Mouse (Mus musculus): ENCODE measurements around the gene Gm17026.
"Not testable (repeated sequence)": the region's sequence is repeated elsewhere in the genome, so short reads cannot be mapped to it uniquely, and the experiment has no call there.

Gm17026 gene

GRCm38 (mm10) chr14:42259948-42260347 lies at the start of gene Gm17026:
Gene Gm17026, minus strand, starts transcription at chr14:42260048.
- not testable (repeated sequence) for DNase-seq

DNA sequence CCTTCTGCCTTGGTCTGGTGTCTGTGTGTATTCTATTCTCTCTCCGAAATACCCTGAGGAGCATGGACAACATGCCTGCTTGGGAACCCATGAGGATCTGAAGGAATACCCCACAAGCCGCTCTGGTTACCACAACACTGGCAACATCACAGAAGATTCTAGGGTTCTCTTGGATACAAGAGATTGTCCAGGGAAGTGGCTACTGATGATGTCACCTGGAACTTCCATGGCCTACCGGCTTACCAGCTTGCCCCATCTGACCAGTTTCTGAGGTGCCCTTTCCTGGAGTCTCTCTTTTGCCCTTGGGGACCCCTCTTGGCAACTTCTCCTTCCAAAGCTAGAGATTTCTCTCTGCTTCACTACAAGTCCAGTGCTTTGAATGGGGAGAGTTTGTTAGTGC lies 37.4 kb upstream of the Gm17026 start, which contains the start of gene Gm9611:
TSS of gene Gm9611 (minus strand) at position 101 of the 400 bp plus-strand sequence.
- not testable (repeated sequence) for DNase-seq

- DNase-seq: peak; percentile 1
Measured at GRCm38 (mm10) chr14:42216766-42217537, 42.9 kb downstream of the Gm17026 start.

All from lung, postnatal 14 days (tissue).